Mouse (Mus musculus) kidney, postnatal 0 days (tissue): Measurements from ENCODE around the gene Abcb9. TPM values are rescaled to one million over a fixed set of nuclear protein-coding genes. Genes with fewer than 3 reads are reported as not detected.

Experiments used
- ATAC-seq: fragments of 200-750 bp; cut with Nextera tagmentation; replicated peaks from 2 replicates; pipeline ENCODE4 v1.8.0; 2017; ENCODE audit warnings: low read depth, moderate number of reproducible peaks, moderate TSS enrichment, moderate library complexity; ENCODE audit not compliant: low FRiP score
- DNase-seq: peaks from one replicate; pipeline ENCODE4 v3.0.0-alpha.2; 2016; ENCODE audit warnings: low spot score
- H3K27ac ChIP-seq: fragments of 300-500 bp; sonication (generic); 2 replicates; pipeline ENCODE4 v1.5.1; 2014; ENCODE audit warnings: mild to moderate bottlenecking
- H3K27me3 ChIP-seq: fragments of 300-500 bp; sonication (generic); 2 replicates; pipeline ENCODE4 v1.6.1; 2014; ENCODE audit warnings: low read length, mixed read lengths; ENCODE audit not compliant: insufficient read depth
- H3K36me3 ChIP-seq: fragments of 300-500 bp; sonication (generic); 2 replicates; pipeline ENCODE4 v1.6.1; 2014; ENCODE audit warnings: low read length, mixed read lengths; ENCODE audit not compliant: insufficient read depth
- H3K4me1 ChIP-seq: fragments of 300-500 bp; sonication (generic); replicated peaks from 2 replicates; pipeline ENCODE4 v1.6.1; 2014; ENCODE audit warnings: antibody characterized with exemption, low read length, mixed read lengths; ENCODE audit not compliant: insufficient read depth
- H3K4me2 ChIP-seq: fragments of 300-500 bp; sonication (generic); 2 replicates; pipeline ENCODE4 v1.6.1; 2014; ENCODE audit warnings: mild to moderate bottlenecking, low read length, moderate library complexity, mixed read lengths
- H3K4me3 ChIP-seq: fragments of 300-500 bp; sonication (generic); replicated peaks from 2 replicates; pipeline ENCODE4 v1.5.1; 2014; ENCODE audit warnings: low read depth, low read length
- H3K9ac ChIP-seq: fragments of 300-500 bp; sonication (generic); 2 replicates; pipeline ENCODE4 v1.6.1; 2014; ENCODE audit warnings: low read depth, low read length
- H3K9me3 ChIP-seq: fragments of 300-500 bp; sonication (generic); replicated peaks from 2 replicates; pipeline ENCODE4 v1.6.1; 2016; ENCODE audit warnings: low read length, inconsistent platforms, mixed read lengths
- CTCF ChIP-seq: IDR thresholded peaks from 2 replicates; pipeline ENCODE4 v1.5.1; 2016; ENCODE audit warnings: antibody characterized with exemption, low read depth, mild to moderate bottlenecking, moderate library complexity
- WGBS: fragments of 180-500 bp; shearing (Covaris S2); extraction: QIAGEN DNeasy Blood & Tissue Kit; methylation state at CpG from one replicate; pipeline ENCODE4 v1.1.7; 2014; 5-methylcytosine and 5-hydroxymethylcytosine counted together
- polyA plus RNA-seq: library from polyadenylated mRNA; unstranded; fragments of >200 nt; fragmentation: Nextera tagmentation; extraction: Ambion mirVana; gene quantifications from 2 replicates; pipeline ENCODE4 v1.2.1, GENCODE M21; 2015

Gene Abcb9
- polyA plus RNA-seq, 1 experiment from 2014 or later, result 3.3 TPM

DNA sequence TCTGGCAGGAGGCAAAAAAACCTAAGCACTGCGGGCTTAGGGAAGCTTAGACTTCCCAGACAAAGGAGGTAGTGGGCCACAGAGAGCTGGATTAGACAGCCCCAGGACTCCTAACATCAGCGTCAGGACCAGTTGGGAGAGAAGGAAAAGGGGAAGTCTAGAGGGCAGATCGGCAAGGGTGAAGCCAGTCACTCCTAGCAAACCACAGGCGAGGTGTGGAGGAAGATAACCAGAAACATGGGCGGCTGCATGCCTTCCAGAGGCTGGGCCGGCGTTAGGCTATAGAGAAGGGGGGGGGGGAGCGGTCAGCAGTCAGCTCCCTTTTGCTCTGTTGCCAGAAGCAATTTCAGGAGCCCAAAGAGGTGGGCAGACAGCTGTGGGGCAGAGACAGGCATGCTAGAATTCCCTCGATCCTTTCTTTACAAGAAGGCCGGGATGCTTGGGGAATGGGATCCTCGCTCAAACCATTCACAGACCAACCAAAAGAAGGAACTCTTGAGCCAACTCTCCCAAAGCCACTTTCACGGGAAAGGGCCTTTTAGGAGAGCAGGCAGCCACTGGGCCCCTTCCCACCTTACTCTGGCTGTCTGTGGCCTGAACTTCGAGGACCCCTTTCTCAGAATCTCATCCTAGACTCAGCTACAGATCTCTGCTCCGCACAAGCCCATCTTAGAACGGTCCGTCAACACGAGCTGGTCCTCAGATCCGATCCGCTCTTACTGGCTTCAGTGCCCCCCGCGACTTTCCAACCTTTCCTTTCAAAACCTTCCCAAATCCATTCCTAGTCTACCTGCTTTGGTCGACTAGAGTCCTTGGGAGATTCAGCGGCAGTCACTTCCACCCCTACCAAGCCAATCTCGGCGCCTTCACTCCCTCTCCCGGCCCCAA is 64.3 kb downstream of the Abcb9 start:
- peak overlapping the region; percentile 88 for H3K27ac ChIP-seq
- H3K4me2 ChIP-seq, result peak overlapping the region; percentile 69
- H3K36me3 ChIP-seq, result no peaks in the 10 kb centered on the region
- peak overlapping the region; percentile 72 for H3K4me3 ChIP-seq
- H3K27me3 ChIP-seq, result no peaks in the 10 kb centered on the region
- H3K4me1 ChIP-seq, result peaks cover 29% of the 10 kb centered on the region
- H3K9ac ChIP-seq, result peak overlapping the region; percentile 82
- peak; percentile 57 for DNase-seq
- ATAC-seq, result no peak
- WGBS, result 2% methylated on average over 26 of the region's 26 CpGs
- no peaks in the 10 kb centered on the region for H3K9me3 ChIP-seq
- no peak for TF ChIP-seq CTCF

DNA sequence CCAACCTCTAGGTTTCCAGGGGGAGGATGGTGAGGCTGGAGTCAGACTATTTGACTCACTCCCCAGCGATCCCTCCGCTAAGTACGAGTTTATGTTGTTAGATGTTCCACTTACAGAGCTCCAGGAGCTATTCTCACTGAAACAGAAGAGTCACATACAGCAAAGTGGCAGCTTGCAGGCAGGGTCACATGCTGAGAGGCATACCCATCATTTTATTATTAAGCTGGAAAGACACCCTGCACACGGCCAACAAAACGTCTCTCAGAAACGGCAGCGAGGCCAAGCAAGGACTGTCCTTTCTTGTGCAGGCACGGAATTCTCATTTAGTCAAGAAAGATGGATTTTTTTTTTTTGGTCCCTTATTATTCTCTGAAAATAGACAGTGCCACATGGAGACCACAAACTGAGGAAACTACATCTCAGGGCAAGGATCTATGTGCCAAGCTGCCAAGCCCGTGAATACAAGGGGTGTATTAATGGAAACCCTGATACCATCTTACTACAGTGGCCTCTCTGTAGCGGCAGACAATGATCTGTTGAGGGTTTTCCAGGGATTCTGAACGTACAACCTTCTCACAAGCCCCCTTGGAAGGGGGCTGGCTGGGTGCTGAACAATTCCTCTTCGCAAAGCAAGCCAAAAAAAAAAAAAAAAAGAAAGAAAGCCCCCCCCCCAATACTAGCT is 65.1 kb downstream of the Abcb9 start:
- TF ChIP-seq CTCF, result no peak
- H3K4me2 ChIP-seq, result peak overlapping the region; percentile 69
- peaks cover 33% of the 10 kb centered on the region for H3K4me1 ChIP-seq
- H3K9ac ChIP-seq, result peak overlapping the region; percentile 82
- H3K9me3 ChIP-seq, result no peaks in the 10 kb centered on the region
- no peak for ATAC-seq
- peak overlapping the region; percentile 72 for H3K4me3 ChIP-seq
- 48% methylated on average over 12 of the region's 12 CpGs for WGBS
- no peak for DNase-seq
- H3K27me3 ChIP-seq, result no peaks in the 10 kb centered on the region
- peak overlapping the region; percentile 88; the same call in 1 of the 2 replicates for H3K27ac ChIP-seq
- no peaks in the 10 kb centered on the region for H3K36me3 ChIP-seq

DNA sequence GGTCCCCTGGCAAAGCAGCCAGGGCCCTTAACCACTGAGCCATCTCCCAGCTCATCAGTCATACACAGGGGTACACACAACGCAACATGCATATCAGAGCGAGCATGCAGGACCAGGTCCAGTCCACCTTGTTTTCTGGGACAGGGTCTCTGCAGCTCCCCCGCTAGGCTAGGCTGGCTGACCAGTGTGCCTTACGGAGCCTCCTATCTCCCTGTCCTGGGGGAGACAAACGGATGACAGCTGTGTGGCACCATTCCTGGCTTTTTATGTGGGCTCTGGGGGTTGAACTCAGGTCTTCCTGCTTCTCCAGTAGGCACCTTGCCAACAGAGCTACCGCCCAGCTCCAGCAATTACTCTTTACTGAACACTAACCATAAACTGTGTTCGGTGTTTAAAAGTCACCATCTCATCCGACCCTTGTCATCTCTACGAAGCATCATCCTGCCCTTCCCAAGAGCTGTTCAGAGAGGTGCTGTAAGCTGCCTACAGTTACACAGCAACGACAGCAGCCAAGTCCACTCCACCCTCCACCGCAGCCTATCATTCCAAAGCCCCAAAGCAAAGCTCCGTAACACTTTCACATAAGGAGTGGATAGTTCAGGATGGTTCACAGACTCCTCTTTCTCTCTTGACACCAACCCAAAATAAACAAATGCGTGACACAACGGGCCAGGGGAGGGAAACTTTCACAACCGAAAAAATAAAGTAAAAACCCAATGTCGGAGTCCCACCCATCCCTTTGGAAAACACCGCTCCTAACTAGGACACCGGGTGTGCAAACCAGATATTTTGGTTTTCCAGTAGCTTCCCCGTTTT is 66.2 kb downstream of the Abcb9 start:
- 62% methylated on average over 19 of the region's 19 CpGs for WGBS
- peaks cover 42% of the 10 kb centered on the region for H3K4me1 ChIP-seq
- H3K27me3 ChIP-seq, result no peaks in the 10 kb centered on the region
- DNase-seq (no peak), ATAC-seq (no peak)
- H3K4me3 ChIP-seq, result no peak overlapping the region
- no peak for TF ChIP-seq CTCF
- no peaks in the 10 kb centered on the region for H3K9me3 ChIP-seq
- H3K9ac ChIP-seq, result no peak overlapping the region
- peak overlapping the region; percentile 10; the same call in 1 of the 2 replicates for H3K4me2 ChIP-seq
- H3K27ac ChIP-seq, result no peak overlapping the region
- H3K36me3 ChIP-seq, result no peaks in the 10 kb centered on the region

DNA sequence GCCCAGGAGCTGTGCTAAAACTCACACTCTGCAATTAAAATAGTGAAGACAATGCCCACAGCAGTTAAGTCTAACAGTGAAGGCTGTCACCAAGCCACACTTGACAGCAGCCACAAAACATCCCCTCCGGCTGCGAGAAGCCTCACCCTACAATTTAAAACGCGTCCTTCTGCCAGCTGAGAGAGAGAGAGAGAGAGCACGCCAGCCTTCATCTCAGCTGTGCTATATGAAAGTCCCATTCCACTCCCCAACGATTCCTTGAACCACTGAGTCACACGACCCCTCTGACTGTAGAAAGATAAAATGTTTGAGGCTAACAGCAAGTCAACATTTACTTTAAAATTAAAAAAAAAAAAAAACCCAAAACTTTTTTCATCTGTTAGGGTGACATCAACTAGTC is 66.9 kb downstream of the Abcb9 start:
- H3K27ac ChIP-seq, result no peak overlapping the region
- H3K36me3 ChIP-seq, result no peaks in the 10 kb centered on the region
- H3K4me3 ChIP-seq, result no peak overlapping the region
- no peak overlapping the region for H3K4me2 ChIP-seq
- TF ChIP-seq CTCF, result no peak
- no peak for DNase-seq
- ATAC-seq, result no peak
- WGBS, result 64% methylated on average over 7 of the region's 7 CpGs
- no peak overlapping the region for H3K9ac ChIP-seq
- no peaks in the 10 kb centered on the region for H3K9me3 ChIP-seq
- H3K4me1 ChIP-seq, result peaks cover 42% of the 10 kb centered on the region
- H3K27me3 ChIP-seq, result no peaks in the 10 kb centered on the region

DNA sequence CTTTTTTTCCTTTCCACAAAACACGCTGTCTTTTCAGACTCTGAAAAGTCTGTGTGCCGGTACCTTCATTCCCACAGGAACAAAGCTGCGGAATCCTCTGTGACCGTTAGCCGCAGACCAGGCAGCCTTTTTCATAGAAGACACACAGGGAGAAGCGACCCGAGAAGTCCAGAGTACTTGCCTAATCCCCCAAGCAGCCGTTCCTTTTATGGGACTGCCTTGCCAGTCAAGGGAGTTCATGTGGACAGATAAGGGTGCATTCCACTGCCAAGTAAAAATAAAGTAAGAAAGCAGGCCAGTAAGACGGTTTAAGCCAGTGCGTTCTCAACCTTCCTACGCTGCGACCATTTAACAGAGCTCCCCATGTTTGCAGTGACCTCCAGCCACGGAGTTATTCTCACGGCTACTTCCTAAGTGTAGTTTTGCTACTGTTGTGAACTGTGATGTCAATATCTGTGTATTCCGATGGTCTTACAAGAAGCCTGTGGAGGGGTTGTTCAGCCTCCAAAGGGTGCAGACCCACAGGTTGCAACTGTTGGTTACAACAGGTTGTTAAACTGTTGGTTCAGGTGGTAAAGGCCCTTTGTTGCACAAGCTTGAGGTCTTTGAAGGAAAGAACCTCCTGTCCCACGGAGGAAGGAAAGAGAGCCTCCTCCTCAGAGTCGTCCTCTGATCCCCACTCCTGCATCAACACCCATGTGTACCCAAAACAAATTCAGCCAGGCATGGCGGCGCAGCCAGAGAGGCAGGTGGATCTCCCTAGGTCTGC is 67.7 kb downstream of the Abcb9 start:
- DNase-seq, result no peak
- TF ChIP-seq CTCF, result no peak
- H3K4me1 ChIP-seq, result peaks cover 42% of the 10 kb centered on the region
- 62% methylated on average over 19 of the region's 19 CpGs for WGBS
- no peak overlapping the region for H3K4me3 ChIP-seq
- no peaks in the 10 kb centered on the region for H3K9me3 ChIP-seq
- peak overlapping the region; percentile 62 for H3K27ac ChIP-seq
- ATAC-seq, result no peak
- peak overlapping the region; percentile 7; the same call in 1 of the 2 replicates for H3K4me2 ChIP-seq
- H3K9ac ChIP-seq, result 0 out of 2 replicates have a peak overlapping the region, but pooled peaks have one; percentile 31
- H3K36me3 ChIP-seq, result no peaks in the 10 kb centered on the region
- H3K27me3 ChIP-seq, result no peaks in the 10 kb centered on the region
